Mouse (Mus musculus) G1E (cell line): ENCODE measurements around the gene Tsga10ip.

ENCODE experiments used
- CTCF ChIP-seq: IDR thresholded peaks from 2 replicates; pipeline ENCODE4 v1.5.1; 2012; ENCODE audit warnings: low read depth, low read length, inconsistent platforms, mixed read lengths
- GATA1 ChIP-seq: IDR thresholded peaks from 2 replicates; pipeline ENCODE4 v1.6.1; 2012; ENCODE audit warnings: borderline replicate concordance, low read length, inconsistent platforms, mixed read lengths

- TF ChIP-seq CTCF (no peak), GATA1 (no peak)
Measured at GRCm38 (mm10) chr19:5414534-5414957, 12.2 kb upstream of the Tsga10ip start.
